Mouse (Mus musculus): ENCODE results near the gene Ppp4r2.

The Ppp4r2 gene

GRCm38 (mm10) chr6:100833355-100833754 is at the start of gene Ppp4r2:
Ppp4r2 (plus strand) TSS chr6:100833622.
- in situ Hi-C loops (cut with MseI, MboI), result no loop called here

DNA sequence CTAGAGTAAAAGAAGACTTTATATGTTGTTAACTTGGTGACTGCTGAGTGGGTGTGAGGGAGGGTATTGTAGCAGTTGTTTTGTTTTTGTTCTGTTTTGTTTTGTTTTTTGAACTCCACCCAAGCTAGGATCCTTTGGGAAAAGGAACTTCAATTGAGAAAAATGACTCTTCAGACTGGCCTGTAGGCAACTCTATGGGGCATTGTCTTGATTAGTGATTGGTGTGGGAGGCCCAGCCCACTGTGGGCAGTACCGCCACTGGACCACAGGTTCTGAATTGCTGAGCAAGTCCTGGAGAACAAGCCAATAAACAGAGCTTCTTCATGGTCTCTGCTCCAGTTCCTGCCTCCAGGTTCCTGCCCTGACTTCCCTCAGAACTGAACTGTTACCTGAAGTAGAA is 45.7 kb upstream of the Ppp4r2 start:
- in situ Hi-C loops (cut with MseI, MboI), result no loop called here

- in situ Hi-C loops (cut with MseI, MboI), result no loop called here
These were observed 44.3 kb upstream of the Ppp4r2 start for GRCm38 (mm10) chr6:100789161-100789560.

DNA sequence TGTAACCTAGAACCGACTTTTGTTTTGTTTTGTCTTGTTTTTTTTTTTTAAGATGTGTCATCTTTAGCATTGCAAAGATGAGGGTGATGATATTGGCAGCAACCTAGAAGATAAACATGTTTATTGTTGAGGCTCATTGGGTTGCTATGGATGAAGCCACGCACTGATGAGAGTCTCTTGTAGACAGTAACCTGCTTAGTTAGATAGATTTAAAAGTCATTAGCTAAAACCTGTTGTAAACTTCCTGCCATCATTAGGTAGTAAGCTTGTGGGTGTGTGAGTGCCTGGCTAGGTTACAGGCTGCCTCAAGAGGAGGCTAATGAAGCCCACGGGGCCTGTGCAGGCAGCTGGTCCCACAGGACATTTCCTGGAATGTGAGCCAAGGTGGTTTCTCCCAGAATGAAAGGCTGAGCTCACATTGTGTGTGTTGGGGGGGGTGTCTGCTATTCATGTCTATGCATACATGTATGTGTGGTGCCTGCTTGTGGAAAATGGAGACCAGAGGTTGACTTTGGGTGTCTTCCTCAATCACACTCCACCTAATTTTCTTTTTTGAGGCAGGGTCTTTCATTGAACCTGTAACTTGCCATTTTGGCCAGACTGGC is 41.3 kb upstream of the Ppp4r2 start:
- in situ Hi-C loops (cut with MseI, MboI), result no loop called here

DNA sequence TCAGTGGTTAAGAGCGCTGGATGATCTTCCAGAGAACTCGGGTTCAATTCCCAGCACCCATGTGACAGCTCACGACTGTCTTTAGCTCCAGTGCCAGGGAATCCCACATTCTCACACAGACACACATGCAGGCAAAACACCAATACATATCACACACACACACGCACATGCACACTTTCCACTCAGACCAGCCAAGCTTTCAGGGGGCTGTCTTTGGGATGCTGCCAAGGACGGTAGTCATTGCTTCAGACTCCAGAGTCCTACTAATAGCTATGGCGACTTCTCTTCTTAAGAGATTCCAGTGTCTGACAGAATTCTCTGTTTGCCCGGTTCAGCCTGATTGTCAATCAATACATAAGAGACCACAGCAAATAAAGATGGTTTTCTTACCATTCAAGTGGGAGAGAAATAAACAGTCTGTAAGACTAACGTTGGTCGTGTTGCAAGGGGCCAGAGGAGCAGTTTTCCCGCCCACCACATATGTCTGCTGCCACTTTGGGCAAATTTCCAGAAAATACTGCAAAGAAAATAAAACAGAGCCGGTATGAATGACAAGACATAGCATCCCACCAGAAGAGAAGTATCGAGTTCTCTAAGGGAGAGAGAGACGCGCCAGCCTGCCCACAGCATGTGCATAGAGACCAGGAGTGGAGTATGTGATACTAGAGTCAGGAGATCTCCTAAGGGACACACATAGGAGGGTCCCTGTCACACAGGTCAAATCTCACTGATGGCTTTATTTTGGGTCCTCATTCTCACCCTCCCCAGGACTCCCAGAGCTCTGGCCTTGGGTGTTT is 40.3 kb upstream of the Ppp4r2 start:
- in situ Hi-C loops (cut with MseI, MboI), result no loop called here

- in situ Hi-C loops (cut with MseI, MboI), result no loop called here
These were observed 37.6 kb upstream of the Ppp4r2 start for GRCm38 (mm10) chr6:100795797-100796196.

- in situ Hi-C loops (cut with MseI, MboI), result no loop called here
These were observed 34.1 kb upstream of the Ppp4r2 start for GRCm38 (mm10) chr6:100799290-100799689.

GRCm38 (mm10) chr6:100799766-100800165 is 33.7 kb upstream of the Ppp4r2 start:
- in situ Hi-C loops (cut with MseI, MboI), result no loop called here

GRCm38 (mm10) chr6:100800497-100800955 is 32.9 kb upstream of the Ppp4r2 start:
- in situ Hi-C loops (cut with MseI, MboI), result no loop called here

DNA sequence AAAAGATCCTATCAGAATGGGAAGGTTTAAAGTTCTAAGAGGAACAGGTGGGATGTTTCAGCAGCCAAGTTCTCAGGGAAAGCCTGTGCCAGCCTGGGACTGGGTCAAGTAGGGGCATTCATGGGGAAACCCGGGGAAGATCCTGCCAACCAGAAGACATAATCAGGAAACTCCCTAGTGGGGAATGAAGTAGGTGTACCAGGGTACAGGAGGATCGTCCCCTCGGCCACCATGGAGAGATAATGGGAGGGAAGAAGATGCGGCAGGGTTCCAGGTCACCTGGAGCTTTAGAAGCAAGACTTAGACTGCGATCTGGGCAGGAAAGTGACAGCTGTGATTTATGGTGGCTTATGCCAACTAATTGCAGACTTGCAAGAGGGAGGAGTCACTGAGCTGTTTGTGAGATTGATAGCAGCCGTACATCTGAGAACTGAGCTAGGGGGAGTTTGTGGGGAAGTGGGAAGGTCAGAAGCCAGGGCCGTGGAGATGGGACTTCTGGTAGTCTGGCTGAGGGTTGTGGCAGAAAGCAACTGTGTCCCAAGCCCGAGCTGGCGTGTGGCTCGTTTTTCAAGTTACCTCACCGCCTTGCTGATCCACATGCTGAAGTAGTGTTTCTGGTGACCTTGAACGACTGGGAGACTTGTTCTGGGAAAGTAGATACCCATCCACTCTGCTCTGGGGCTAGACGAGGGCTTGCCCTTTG is 30.9 kb upstream of the Ppp4r2 start:
- in situ Hi-C loops (cut with MseI, MboI), result no loop called here

DNA sequence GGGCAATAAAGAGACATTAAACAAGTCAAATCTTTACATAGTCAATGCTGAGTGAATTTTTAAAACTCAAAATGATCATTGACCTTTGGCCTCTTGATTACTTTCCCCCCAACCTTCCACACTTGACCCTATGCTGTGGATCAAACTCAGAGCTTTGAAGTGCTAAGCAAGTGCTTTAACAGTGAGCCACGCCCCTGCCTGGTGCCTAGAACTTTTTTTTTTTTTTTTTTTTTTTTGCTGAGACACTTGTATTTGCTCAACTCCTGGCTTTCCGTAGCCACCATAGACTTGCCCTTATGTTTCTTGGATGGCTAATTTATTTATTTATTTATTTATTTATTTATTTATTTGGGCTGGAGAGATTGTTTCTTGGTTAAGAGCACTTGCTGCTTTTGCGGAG is 30.2 kb upstream of the Ppp4r2 start:
- in situ Hi-C loops (cut with MseI, MboI), result no loop called here

DNA sequence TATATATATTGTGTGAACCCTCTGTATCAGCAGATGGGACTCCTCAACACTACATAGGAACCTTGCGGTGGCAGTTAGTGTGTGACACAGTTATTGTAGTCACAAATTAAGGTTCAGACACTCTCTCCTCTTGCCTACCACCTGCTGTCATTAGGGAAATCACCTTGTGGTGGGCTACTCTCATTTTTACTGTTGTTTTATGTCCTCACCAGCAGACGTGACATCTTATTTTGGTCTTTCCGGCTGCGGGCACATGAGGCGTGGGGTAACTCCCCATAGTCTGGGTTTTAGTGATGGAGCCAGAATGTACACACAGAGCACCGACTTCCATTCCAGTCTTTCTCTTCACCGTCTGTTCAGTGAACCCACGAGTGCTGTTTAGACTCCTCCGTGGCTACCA is 26.2 kb upstream of the Ppp4r2 start:
- in situ Hi-C loops (cut with MseI, MboI), result no loop called here

DNA sequence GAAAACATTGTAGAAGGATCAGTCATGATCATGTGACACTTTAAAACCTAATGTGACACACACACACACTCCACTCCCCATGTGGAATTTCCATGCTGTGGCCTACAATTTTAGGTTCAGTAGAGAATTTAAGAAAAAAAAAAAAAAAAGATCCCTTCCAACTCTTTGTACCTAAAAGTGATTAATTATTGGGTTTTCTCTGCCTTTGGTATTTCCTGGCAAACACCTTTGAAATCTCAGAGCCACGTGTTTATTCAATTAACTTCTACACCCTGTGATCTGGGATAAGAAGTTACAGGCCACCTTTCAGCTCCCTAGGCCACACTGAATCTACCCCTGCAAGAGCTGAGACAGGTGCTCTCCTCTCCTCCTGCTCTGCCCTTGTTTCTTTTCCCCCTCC is 25.7 kb upstream of the Ppp4r2 start:
- in situ Hi-C loops (cut with MseI, MboI), result no loop called here

- in situ Hi-C loops (cut with MseI, MboI), result no loop called here
These were observed 25.1 kb upstream of the Ppp4r2 start for GRCm38 (mm10) chr6:100808221-100808778.

- in situ Hi-C loops (cut with MseI, MboI), result no loop called here
These were observed 23.3 kb upstream of the Ppp4r2 start for GRCm38 (mm10) chr6:100810117-100810516.

DNA sequence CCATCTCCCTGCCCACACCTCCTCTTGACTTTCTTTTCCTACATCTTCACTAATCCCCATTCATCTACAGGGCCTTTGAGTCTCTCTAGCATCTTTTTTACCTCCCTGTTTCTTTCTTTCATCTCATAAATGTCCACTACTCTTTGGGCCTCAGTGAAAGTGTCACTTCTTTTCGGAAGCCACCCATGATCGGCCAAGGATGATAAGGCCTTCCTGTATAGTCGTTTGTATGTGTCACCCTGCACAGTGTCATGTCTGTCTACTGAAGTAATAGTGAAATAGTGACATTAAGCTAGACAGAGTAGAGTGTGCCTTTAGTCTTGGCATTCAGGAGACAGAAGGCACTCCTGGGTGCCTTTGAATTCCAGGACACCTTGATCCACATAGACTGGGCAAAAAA is 21.7 kb upstream of the Ppp4r2 start:
- in situ Hi-C loops (cut with MseI, MboI), result no loop called here

DNA sequence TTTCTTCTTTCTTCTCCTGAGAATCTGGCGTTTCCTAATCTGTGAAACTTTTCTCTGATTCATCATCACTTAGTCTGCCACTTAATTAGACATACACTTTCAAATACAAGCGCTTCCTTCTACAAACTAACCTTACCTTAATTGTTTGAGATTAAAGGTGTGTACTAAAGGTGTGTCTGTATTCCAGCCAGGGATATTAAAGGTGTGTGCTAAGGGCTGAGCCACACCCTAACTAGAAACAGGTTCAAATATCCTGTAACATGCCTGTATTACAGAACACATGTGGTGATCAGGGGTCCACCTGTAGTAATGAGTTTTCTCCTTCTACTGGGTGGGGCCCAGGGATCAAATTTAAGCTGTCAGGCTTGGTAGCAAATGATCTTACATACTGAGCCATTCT is 12.1 kb upstream of the Ppp4r2 start:
- in situ Hi-C loops (cut with MseI, MboI), result no loop called here

DNA sequence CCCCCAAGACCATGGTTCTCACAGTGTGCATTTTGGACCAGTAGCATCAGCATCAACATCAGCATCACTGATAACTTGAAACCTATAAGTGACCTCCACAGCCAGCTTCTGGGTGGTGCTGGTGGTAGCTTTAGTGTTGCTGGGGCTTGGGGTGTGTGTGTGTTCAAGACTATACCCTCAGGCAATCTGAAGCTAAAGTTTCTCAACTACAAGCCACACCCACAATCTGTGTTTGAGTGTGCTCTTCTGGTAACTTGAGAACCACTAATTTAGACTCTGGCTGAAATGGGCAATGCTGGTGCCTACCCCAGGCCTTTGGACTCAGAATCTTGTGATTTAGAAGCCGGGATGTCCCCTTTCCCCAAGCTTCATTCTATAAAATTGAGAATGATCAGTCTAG is 10.1 kb upstream of the Ppp4r2 start:
- in situ Hi-C loops (cut with MseI, MboI), result no loop called here

DNA sequence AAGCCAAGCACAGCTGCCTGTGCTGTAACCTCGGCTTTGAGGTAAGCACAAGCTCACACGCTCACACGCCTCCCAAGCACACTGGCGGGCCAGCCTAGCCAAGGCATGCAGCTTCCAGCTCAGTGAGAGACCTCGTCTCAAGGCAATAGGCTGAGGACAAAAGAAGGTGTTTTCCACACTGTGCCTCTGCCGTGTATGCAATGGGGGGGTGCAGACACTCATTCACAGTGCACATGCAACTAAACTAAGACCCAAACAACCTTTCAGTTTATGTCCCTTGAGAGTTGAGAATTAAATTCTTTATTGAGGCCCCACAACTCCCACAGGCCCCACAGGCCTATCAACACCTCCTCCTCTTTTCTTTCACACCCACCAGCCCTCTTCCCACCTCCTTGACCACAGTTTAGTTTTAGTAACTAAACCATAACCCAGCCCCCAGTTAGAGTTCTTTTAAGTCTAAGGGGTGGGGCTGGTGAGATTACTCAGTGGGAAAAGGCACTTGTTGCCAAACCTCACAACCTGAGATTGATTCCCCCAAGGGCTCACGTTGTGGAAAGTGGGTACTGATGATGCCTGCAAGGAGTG is 8.9 kb upstream of the Ppp4r2 start:
- in situ Hi-C loops (cut with MseI, MboI), result no loop called here

GRCm38 (mm10) chr6:100826046-100826445 is 7.4 kb upstream of the Ppp4r2 start:
- in situ Hi-C loops (cut with MseI, MboI), result no loop called here

GRCm38 (mm10) chr6:100828565-100828964 is 4.9 kb upstream of the Ppp4r2 start:
- in situ Hi-C loops (cut with MseI, MboI), result no loop called here

DNA sequence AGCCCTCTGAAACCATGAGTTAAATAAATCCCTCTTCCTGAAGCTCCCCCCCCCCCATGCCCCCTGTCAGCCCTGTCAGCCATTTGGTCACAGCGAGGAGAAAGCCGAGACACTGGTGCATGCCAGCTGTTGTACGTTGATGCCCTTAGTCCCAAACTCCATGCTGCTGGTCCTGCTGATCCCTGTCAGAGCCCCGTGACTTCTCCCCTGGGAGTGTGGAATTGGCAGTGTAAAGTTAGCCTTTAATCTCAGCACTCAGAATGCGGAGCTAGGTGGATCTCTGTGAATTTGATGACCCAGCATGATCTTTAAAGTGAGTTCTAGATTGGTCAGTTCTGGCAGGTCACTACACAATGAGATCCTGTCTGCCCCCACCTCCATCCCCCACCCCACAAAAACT is 3.7 kb upstream of the Ppp4r2 start:
- in situ Hi-C loops (cut with MseI, MboI), result no loop called here
